Mouse (Mus musculus) lung, postnatal 25 days (tissue): ENCODE results near the gene Apobec4.

Experiments
- DNase-seq: peaks from one replicate; pipeline ENCODE4 v3.0.0; 2022; ENCODE audit warnings: low spot score

The Apobec4 gene

GRCm38 (mm10) chr1:152750312-152750965, at the start of gene Apobec4:
TSS of gene Apobec4 (plus strand) at chr1:152750551.
- no peak for DNase-seq

GRCm38 (mm10) chr1:152701066-152701465, 49.3 kb upstream of the Apobec4 start:
- DNase-seq: no peak

- no peak for DNase-seq
Measured at GRCm38 (mm10) chr1:152702920-152703319, 47.4 kb upstream of the Apobec4 start.

GRCm38 (mm10) chr1:152703941-152704340, 46.4 kb upstream of the Apobec4 start:
- DNase-seq: no peak

- DNase-seq: no peak
Measured at GRCm38 (mm10) chr1:152707560-152707959, 42.8 kb upstream of the Apobec4 start.

- DNase-seq: no peak
Measured at GRCm38 (mm10) chr1:152711037-152711436, 39.3 kb upstream of the Apobec4 start.

GRCm38 (mm10) chr1:152713924-152714323, 36.4 kb upstream of the Apobec4 start:
- DNase-seq: no peak

- DNase-seq: no peak
Measured at GRCm38 (mm10) chr1:152714405-152714804, 35.9 kb upstream of the Apobec4 start.

- DNase-seq: no peak
Measured at GRCm38 (mm10) chr1:152717329-152717728, 33.0 kb upstream of the Apobec4 start.

- no peak for DNase-seq
Measured at GRCm38 (mm10) chr1:152718200-152718599, 32.2 kb upstream of the Apobec4 start.

- no peak for DNase-seq
Measured at GRCm38 (mm10) chr1:152720969-152721368, 29.4 kb upstream of the Apobec4 start.

- no peak for DNase-seq
Measured at GRCm38 (mm10) chr1:152721535-152722198, 28.7 kb upstream of the Apobec4 start.

GRCm38 (mm10) chr1:152724286-152724685, 26.1 kb upstream of the Apobec4 start:
- peak; percentile 28 for DNase-seq

GRCm38 (mm10) chr1:152726095-152726494, 24.3 kb upstream of the Apobec4 start:
- no peak for DNase-seq

GRCm38 (mm10) chr1:152727604-152728236, 22.6 kb upstream of the Apobec4 start:
- peak; percentile 55 for DNase-seq

- DNase-seq: no peak
Measured at GRCm38 (mm10) chr1:152738793-152739192, 11.6 kb upstream of the Apobec4 start.

GRCm38 (mm10) chr1:152739374-152739773, 11.0 kb upstream of the Apobec4 start:
- DNase-seq: no peak

- DNase-seq: no peak
Measured at GRCm38 (mm10) chr1:152743095-152743826, 7.1 kb upstream of the Apobec4 start.

- peak; percentile 85 for DNase-seq
Measured at GRCm38 (mm10) chr1:152746426-152746825, 3.9 kb upstream of the Apobec4 start.

- DNase-seq: no peak
Measured at GRCm38 (mm10) chr1:152749276-152749675, 1.1 kb upstream of the Apobec4 start.

GRCm38 (mm10) chr1:152761791-152762190, 11.4 kb downstream of the Apobec4 start:
- no peak for DNase-seq

- DNase-seq: peak; percentile 98
Measured at GRCm38 (mm10) chr1:152766032-152766772, 15.9 kb downstream of the Apobec4 start, which contains the start of the genes Rgl1 and Arpc5. TSS of gene Rgl1 (minus strand) at chr1:152766351. TSS of gene Arpc5 (plus strand) at chr1:152766542.
